Mouse (Mus musculus) erythroblast, embryonic 14.5 days (primary cell): ENCODE measurements around the gene Vps50.

Experiments
- GATA1 ChIP-seq: IDR thresholded peaks from 2 replicates; pipeline ENCODE4 v1.6.1; 2012; ENCODE audit warnings: low read length, inconsistent platforms, mixed read lengths
- TAL1 ChIP-seq: IDR thresholded peaks from 3 replicates; pipeline ENCODE4 v1.6.1; 2012; ENCODE audit warnings: low read length, inconsistent platforms, mixed read lengths

- no peak for TF ChIP-seq GATA1
- no peak for TF ChIP-seq TAL1
These were observed 87.2 kb downstream of the Vps50 start for GRCm38 (mm10) chr6:3585402-3585801.
